Mouse (Mus musculus): ENCODE measurements around the gene Gm42715. TPM values are rescaled to one million over a fixed set of nuclear protein-coding genes. Genes with fewer than 3 reads are reported as not detected.

The Gm42715 gene
- total RNA-seq, 2 experiments from 2014 or later, result 7.4 to 30.3 TPM

DNA sequence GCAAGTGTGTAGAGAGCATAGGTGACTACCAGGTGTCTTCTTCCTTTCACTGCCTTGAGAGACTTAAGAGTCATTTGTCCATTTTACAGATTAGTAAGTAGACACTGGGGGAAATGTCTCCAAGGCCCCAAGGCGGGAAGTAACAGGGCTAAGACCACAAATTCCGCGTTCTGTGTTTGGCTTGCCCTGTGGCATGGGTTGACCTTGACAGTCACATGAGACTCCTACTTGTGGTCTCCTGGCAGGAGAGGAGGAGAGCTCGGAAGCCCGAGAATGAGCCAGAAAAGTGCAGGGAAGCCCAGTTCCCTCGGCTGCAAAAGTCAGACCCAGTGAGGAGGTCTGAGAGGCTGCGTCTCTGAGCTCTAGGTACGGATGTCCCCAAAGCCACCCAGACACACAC, 94.1 kb downstream of the Gm42715 start:
- no peak for ATAC-seq (replicated peaks; ENCODE audit: low FRiP score, low TSS enrichment, poor library complexity, severe bottlenecking)

DNA sequence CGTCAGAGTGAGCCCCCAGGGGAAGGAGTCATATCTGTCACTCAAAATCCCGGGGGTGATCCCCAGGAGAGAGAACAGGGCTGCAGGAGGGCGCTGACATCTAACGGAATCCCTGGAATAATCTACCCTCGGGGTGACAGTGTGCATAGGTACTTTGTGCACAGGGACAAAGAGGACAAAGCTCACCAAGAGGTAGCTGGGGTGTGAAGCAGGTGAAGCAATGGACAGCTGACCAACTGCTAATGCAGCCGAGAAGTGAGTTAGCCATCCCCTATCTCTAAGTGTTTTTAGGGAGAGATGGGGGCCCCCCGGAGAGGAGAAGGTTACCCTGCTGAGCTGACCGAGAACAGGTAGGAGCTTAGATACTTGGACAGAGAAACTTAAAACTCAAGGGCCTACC, 94.7 kb downstream of the Gm42715 start:
- ATAC-seq (replicated peaks; ENCODE audit: low FRiP score, low TSS enrichment, poor library complexity, severe bottlenecking), result no peak

DNA sequence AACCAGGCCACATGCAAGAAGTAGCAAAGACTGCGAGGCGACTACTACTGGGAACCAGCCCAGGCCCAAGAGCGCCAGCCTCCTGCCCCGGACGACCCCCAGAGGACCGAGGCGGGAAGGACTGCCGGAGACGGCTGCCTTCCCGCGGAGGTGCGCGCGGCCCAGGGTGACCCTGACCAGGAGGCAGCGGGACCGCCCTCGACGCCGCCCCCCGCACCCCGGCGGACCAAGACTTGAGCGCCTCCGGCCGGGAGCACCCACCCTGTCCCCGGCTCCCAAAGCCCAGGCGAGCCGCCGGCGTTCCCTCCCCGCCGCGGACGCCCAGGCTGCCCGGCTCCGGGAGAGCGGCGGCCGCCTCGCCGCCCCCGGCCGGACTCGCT, 95.1 kb downstream of the Gm42715 start:
- peak; percentile 38; the same call in 1 of the 2 replicates for ATAC-seq (replicated peaks; ENCODE audit: low FRiP score, low TSS enrichment, poor library complexity, severe bottlenecking)

DNA sequence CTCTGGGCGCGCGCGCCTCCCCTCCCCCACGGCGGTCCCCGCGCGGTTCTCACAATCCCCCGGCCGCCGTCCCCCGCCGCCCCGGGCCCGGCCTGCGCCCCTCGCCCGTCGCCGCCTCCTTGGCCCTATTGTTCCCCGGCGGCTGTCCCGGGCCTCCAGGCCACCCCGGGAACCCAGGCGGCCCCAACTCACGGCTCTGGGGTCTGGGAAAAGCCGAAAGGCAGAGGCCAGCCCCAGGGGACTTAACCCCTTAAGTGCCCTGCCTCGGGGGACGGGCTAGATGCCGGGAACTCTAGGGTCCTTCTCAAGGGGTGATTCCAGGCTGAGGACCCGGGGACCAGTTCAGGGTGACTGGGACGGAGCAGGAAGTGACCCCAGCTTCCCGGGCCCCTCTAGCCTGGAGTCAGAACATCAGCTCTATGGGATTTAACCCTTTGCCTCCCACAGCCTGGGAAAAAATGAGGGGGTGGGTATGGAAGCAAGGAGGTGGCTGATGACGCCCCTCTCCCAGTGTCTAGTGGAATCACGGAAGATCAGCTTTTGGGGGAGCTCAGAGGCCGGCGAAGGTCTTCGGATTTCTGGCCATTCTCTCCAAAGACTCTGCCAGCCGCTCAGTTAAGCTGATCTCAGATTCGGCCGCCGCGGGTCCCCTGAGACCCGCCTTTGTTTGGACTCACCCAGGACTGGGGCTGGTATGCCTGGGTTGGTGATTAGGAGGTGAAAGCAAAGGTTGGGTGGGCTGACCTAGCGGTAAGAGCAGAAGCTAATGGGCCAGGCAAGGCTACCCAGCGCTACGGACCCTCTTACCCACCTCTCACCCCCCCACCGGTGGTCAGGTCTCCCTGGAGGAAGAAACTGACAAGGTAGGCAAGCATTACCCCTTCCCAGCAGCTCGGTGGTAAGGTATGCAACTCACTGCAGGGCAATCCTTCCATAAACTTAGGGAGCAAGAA, 95.8 kb downstream of the Gm42715 start, which contains the start of gene Zfp629:
TSS of gene Zfp629 (minus strand) at position 907 of the 953 bp plus-strand sequence.
- peak; percentile 32 for ATAC-seq (replicated peaks; ENCODE audit: low FRiP score, low TSS enrichment, poor library complexity, severe bottlenecking)

DNA sequence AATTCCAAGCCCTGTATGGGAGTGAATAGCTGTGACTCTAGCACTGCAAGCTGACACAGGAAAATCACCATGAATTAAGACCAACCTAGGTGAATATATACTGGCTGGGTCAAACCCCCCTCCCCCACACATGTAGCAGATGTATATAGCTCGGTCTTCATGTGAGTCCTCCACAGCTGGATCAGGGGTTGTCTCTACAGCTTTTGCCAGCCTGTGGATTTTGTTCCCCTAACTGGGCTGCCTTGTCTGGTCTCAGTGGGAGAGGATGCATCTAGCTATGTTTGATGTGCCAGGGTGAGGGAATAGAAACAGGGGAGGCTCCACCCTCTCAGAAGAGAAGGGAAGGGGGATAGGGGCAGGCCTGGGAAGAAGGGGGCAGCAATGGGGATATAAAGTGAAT, 97.0 kb downstream of the Gm42715 start:
- ATAC-seq (replicated peaks; ENCODE audit: low FRiP score, low TSS enrichment, poor library complexity, severe bottlenecking), result no peak

Other genes with a start within 250 kb of the Gm42715 start
- 61.7 and 74.2 TPM in 2 replicates for gene Sephs2, start 245.5 kb upstream of the Gm42715 start, total RNA-seq (2014; fragmentation: Nextera tagmentation)
- 115 and 130 TPM in 2 replicates for gene Sephs2, start 245.5 kb upstream of the Gm42715 start, total RNA-seq (2017)
- gene Itgal, start 223.3 kb upstream of the Gm42715 start, total RNA-seq (2014; fragmentation: Nextera tagmentation), result 5.5 and 11.4 TPM in 2 replicates
- 2.6 and 4.6 TPM in 2 replicates for gene Itgal, start 223.3 kb upstream of the Gm42715 start, total RNA-seq (2017)
- gene Zfp768, start 174.0 kb upstream of the Gm42715 start, total RNA-seq (2014; fragmentation: Nextera tagmentation), result 3.5 and 8.4 TPM in 2 replicates
- gene Zfp768, start 174.0 kb upstream of the Gm42715 start, total RNA-seq (2017), result 3.0 and 4.4 TPM in 2 replicates
- gene Zfp747, start 143.5 kb upstream of the Gm42715 start, total RNA-seq (2014; fragmentation: Nextera tagmentation), result 7.7 and 8.3 TPM in 2 replicates
- 4.0 and 10.9 TPM in 2 replicates for gene Zfp747, start 143.5 kb upstream of the Gm42715 start, total RNA-seq (2017)
- 2.3 and 4.0 TPM in 2 replicates for gene 9130019O22Rik, start 132.4 kb upstream of the Gm42715 start, total RNA-seq (2014; fragmentation: Nextera tagmentation)
- 3.6 and 4.8 TPM in 2 replicates for gene 9130019O22Rik, start 132.4 kb upstream of the Gm42715 start, total RNA-seq (2017)
- 3.1 and 8.6 TPM in 2 replicates for gene E430018J23Rik, start 126.0 kb upstream of the Gm42715 start, total RNA-seq (2014; fragmentation: Nextera tagmentation)
- 7.8 TPM in 2 replicates for gene E430018J23Rik, start 126.0 kb upstream of the Gm42715 start, total RNA-seq (2017)
- 1.8 and 6.5 TPM in 2 replicates for gene Zfp764, start 112.8 kb upstream of the Gm42715 start, total RNA-seq (2014; fragmentation: Nextera tagmentation)
- 3.7 and 4.2 TPM in 2 replicates for gene Zfp764, start 112.8 kb upstream of the Gm42715 start, total RNA-seq (2017)
- gene Zfp688, start 97.5 kb upstream of the Gm42715 start, total RNA-seq (2014; fragmentation: Nextera tagmentation), result 6.9 and 14.9 TPM in 2 replicates
- gene Zfp688, start 97.5 kb upstream of the Gm42715 start, total RNA-seq (2017), result 6.8 and 11.2 TPM in 2 replicates
- 3.6 and 5.8 TPM in 2 replicates for gene Zfp689, start 70.4 kb upstream of the Gm42715 start, total RNA-seq (2014; fragmentation: Nextera tagmentation)
- 2.0 and 2.5 TPM in 2 replicates for gene Zfp689, start 70.4 kb upstream of the Gm42715 start, total RNA-seq (2017)
- 76.2 and 109 TPM in 2 replicates for gene Prr14, start 60.0 kb upstream of the Gm42715 start, total RNA-seq (2014; fragmentation: Nextera tagmentation)
- 33.1 and 34.2 TPM in 2 replicates for gene Prr14, start 60.0 kb upstream of the Gm42715 start, total RNA-seq (2017)
- 86.2 and 111 TPM in 2 replicates for gene Fbrs, start 40.4 kb upstream of the Gm42715 start, total RNA-seq (2014; fragmentation: Nextera tagmentation)
- gene Fbrs, start 40.4 kb upstream of the Gm42715 start, total RNA-seq (2017), result 11.8 and 17.7 TPM in 2 replicates
- gene Srcap, start 7.6 kb upstream of the Gm42715 start, total RNA-seq (2014; fragmentation: Nextera tagmentation), result 126 and 170 TPM in 2 replicates
- 21.9 and 22.7 TPM in 2 replicates for gene Srcap, start 7.6 kb upstream of the Gm42715 start, total RNA-seq (2017)
- not detected in 2 replicates for gene Tmem265, start 41.8 kb downstream of the Gm42715 start, total RNA-seq (2014; fragmentation: Nextera tagmentation)
- gene Tmem265, start 41.8 kb downstream of the Gm42715 start, total RNA-seq (2017), result 3.4 TPM in 1 of 2 replicates, not detected in the other
- gene Phkg2, start 53.8 kb downstream of the Gm42715 start, total RNA-seq (2014; fragmentation: Nextera tagmentation), result 43.0 and 59.6 TPM in 2 replicates
- gene Phkg2, start 53.8 kb downstream of the Gm42715 start, total RNA-seq (2017), result 21.1 and 30.5 TPM in 2 replicates
- 6.1 TPM in 1 of 2 replicates, not detected in the other for gene Ccdc189, start 69.0 kb downstream of the Gm42715 start, total RNA-seq (2014; fragmentation: Nextera tagmentation)
- 0.38 and 6.8 TPM in 2 replicates for gene Ccdc189, start 69.0 kb downstream of the Gm42715 start, total RNA-seq (2017)
- 45.6 and 48.7 TPM in 2 replicates for gene Rnf40, start 69.2 kb downstream of the Gm42715 start, total RNA-seq (2014; fragmentation: Nextera tagmentation)
- gene Rnf40, start 69.2 kb downstream of the Gm42715 start, total RNA-seq (2017), result 35.1 and 37.9 TPM in 2 replicates
- gene Zfp629, start 96.2 kb downstream of the Gm42715 start, total RNA-seq (2014; fragmentation: Nextera tagmentation), result 7.2 and 7.8 TPM in 2 replicates
- 3.4 and 9.1 TPM in 2 replicates for gene Zfp629, start 96.2 kb downstream of the Gm42715 start, total RNA-seq (2017)
- gene Bcl7c, start 189.3 kb downstream of the Gm42715 start, total RNA-seq (2014; fragmentation: Nextera tagmentation), result 84.1 and 94.3 TPM in 2 replicates
- gene Bcl7c, start 189.3 kb downstream of the Gm42715 start, total RNA-seq (2017), result 51.3 and 61.0 TPM in 2 replicates
- 4.2 and 5.5 TPM in 2 replicates for gene Ctf1, start 193.2 kb downstream of the Gm42715 start, total RNA-seq (2014; fragmentation: Nextera tagmentation)
- 1.9 and 3.0 TPM in 2 replicates for gene Ctf1, start 193.2 kb downstream of the Gm42715 start, total RNA-seq (2017)
- not detected in 2 replicates for gene Ctf2, start 212.6 kb downstream of the Gm42715 start, total RNA-seq (2014; fragmentation: Nextera tagmentation)
- not detected in 2 replicates for gene Ctf2, start 212.6 kb downstream of the Gm42715 start, total RNA-seq (2017)
- gene Fbxl19, start 225.0 kb downstream of the Gm42715 start, total RNA-seq (2014; fragmentation: Nextera tagmentation), result 11.6 and 14.2 TPM in 2 replicates
- 12.2 and 12.5 TPM in 2 replicates for gene Fbxl19, start 225.0 kb downstream of the Gm42715 start, total RNA-seq (2017)